Mouse (Mus musculus) adrenal gland, postnatal 25 days (tissue): Measurements from ENCODE around the gene Adgrv1. TPM values are rescaled to one million over a fixed set of nuclear protein-coding genes. Genes with fewer than 3 reads are reported as not detected.

ENCODE experiments used
- microRNA-seq, 2 experiments: library from miRNA; unstranded; fragments of <30 nt; microRNA quantifications; one replicate each; pipeline ENCODE4 v1.2.0; 2021
- total RNA-seq: library from RNA; stranded (reverse); gene quantifications from 2 replicates; pipeline ENCODE4 v1.2.3, GENCODE M21; 2021

Adgrv1 gene
- total RNA-seq, 1 experiment from 2014 or later, result 6.5 TPM

Small RNA genes within 50 kb of the gene (microRNA-seq; reads per million reads assigned to microRNA genes)
- 0 reads per million in 2 experiments for gene Gm25241

Other genes starting within 250 kb of the Adgrv1 start
- gene Lysmd3, start 24.5 kb upstream of the Adgrv1 start, total RNA-seq, result 22.9 and 29.9 TPM in 2 replicates
- gene Polr3g, start 77.9 kb upstream of the Adgrv1 start, total RNA-seq, result 7.5 and 9.2 TPM in 2 replicates
- 13.6 and 16.6 TPM in 2 replicates for gene Mblac2, start 78.2 kb upstream of the Adgrv1 start, total RNA-seq
- gene Cetn3, start 149.9 kb upstream of the Adgrv1 start, total RNA-seq, result 124 and 137 TPM in 2 replicates